Mouse (Mus musculus) C3H10T1/2 (cell line): ENCODE results near the gene Olfr1179. TPM values are rescaled to one million over a fixed set of nuclear protein-coding genes. Genes with fewer than 3 reads are reported as not detected.

Source experiments
- polyA plus RNA-seq, 2 experiments: library from polyadenylated mRNA; unstranded; fragments of >200 nt; fragmentation: generic; extraction: Trizol; gene quantifications; one replicate each; pipeline ENCODE4 v1.2.1; 2012; ENCODE audit warnings: missing spikeins in 2 of 2

The Olfr1179 gene
- not detected for polyA plus RNA-seq

DNA sequence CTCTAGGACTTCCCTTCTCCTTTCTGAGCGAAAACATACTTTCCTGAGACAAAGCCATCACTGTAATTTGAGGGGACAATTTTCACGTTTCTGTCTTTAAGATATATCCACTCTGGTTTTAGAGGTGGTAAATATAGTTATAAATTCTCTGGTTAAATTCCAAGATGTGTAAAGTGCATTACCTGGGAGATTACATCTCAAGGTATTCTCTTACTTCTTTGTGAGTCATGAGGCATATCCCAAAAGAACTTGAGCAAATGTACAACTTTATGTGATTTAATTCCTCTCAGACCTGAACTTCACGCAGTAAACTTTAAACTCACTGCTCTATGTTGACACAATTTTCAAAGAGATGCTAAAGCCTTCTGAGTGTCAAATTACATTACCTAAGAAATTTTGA, at the start of gene Olfr1179:
Olfr1179 (minus strand) TSS at position 101 of the 400 bp plus-strand sequence.

DNA sequence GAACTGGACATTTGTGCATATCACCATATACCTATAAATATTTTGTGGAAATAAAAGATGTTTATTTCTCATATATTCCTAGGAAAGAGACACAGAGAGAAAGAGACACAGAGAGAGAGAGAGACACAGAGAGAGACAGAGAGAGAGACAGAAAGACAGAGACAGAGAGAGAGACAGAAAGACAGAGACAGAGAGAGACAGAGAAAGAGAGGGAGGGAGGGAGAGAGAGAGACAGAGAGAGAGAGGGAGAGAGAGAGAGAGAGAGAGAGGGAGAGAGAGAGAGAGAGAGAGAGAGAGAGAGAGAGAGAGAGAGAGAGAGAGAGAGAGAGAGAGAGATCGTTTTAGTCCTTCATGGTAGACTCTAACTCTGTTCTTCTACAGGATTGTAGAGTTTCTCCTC, 48.3 kb upstream of the Olfr1179 start, which contains the start of gene Olfr1183:
Olfr1183 (plus strand) TSS at position 301 of the 400 bp plus-strand sequence.

DNA sequence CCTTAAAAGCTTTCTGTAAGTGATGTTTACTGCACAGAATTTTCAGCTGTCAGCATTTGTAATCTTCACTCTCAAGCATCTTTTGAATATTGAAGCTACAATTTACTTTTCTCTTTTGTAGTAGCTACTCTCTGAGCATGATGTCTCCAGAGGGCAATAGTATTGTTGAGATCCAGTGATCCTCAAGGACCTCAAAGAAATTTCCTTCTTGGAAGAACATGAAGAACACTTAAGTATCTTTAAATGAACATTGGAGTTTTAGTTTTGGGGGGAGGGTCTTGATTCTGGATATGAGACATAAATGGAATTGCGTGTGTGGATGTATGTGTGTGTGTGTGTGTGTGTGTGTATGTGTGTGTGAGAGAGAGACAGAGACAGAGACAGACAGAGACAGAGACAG, 42.8 kb upstream of the Olfr1179 start, which contains the start of gene Gm13757:
Gm13757 (minus strand) TSS at position 101 of the 400 bp plus-strand sequence.

DNA sequence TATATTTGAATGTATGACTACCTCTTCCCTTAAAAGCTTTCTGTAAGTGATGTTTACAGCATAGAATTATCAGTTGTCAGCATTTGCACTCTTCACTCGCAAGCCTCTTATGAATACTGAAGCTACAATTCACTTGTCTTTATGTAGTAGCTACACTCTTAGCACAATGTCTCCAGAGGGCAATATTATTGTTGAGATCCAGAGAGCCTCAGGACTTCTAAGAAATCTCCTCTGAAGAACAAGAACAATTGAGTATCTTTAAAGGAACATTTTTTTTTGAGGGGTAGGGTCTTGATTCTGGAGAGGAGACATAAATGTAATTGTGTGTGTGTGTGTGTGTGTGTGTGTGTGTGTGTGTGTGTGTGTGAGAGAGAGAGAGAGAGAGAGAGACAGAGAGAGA, 19.8 kb upstream of the Olfr1179 start, which contains the start of gene Olfr1181:
Olfr1181 (minus strand) TSS at position 101 of the 400 bp plus-strand sequence.

DNA sequence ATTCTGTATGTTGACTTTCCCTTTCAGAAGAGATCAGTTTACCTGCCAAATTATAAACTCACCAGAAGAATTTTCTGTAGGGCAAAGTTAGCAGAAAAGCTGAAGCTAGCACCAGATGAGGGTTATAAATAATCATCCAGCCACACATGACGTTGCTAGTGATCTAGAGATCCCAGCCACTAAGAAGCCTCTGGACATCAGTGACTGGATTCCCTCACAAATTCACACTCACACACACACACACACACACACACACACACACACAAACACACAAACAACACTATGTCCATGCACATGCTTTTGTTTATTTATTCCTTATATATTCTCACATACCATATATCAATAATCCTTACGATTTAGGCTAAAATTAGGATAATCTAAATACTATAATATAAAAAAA, 12.8 kb upstream of the Olfr1179 start, which contains the start of gene Olfr1180:
Olfr1180 (minus strand) TSS at position 101 of the 400 bp plus-strand sequence.

GRCm38 (mm10) chr2:88386762-88387161, 19.5 kb downstream of the Olfr1179 start, which contains the start of gene Olfr1178:
Gene Olfr1178 (plus strand): TSS chr2:88387062.

Other genes starting within 250 kb of the Olfr1179 start
- gene Olfr1168, start 224.6 kb downstream of the Olfr1179 start, polyA plus RNA-seq, result not detected
- gene Olfr1170, start 178.1 kb downstream of the Olfr1179 start, polyA plus RNA-seq, result not detected
- gene Olfr1173, start 126.6 kb downstream of the Olfr1179 start, polyA plus RNA-seq, result not detected
- gene Olfr1174-ps, start 91.3 kb downstream of the Olfr1179 start, polyA plus RNA-seq, result not detected
- gene Olfr1175-ps, start 79.2 kb downstream of the Olfr1179 start, polyA plus RNA-seq, result not detected
- gene Olfr1176, start 69.7 kb downstream of the Olfr1179 start, polyA plus RNA-seq, result not detected
- not detected for gene Olfr1177-ps, start 60.0 kb downstream of the Olfr1179 start, polyA plus RNA-seq
- not detected for gene Olfr1178, start 19.4 kb downstream of the Olfr1179 start, polyA plus RNA-seq
- gene Olfr1180, start 12.7 kb upstream of the Olfr1179 start, polyA plus RNA-seq, result not detected
- gene Olfr1181, start 19.7 kb upstream of the Olfr1179 start, polyA plus RNA-seq, result not detected
- gene Gm13757, start 42.7 kb upstream of the Olfr1179 start, polyA plus RNA-seq, result not detected
- not detected for gene Olfr1183, start 48.4 kb upstream of the Olfr1179 start, polyA plus RNA-seq
- gene Olfr1184, start 77.1 kb upstream of the Olfr1179 start, polyA plus RNA-seq, result not detected
- not detected for gene Olfr1185-ps1, start 86.9 kb upstream of the Olfr1179 start, polyA plus RNA-seq
- not detected for gene Olfr1186, start 112.1 kb upstream of the Olfr1179 start, polyA plus RNA-seq
- not detected for gene Olfr1188, start 150.5 kb upstream of the Olfr1179 start, polyA plus RNA-seq
- not detected for gene Olfr1189, start 180.0 kb upstream of the Olfr1179 start, polyA plus RNA-seq
- not detected for gene Olfr1191-ps1, start 234.1 kb upstream of the Olfr1179 start, polyA plus RNA-seq
- gene Olfr1192-ps1, start 242.1 kb upstream of the Olfr1179 start, polyA plus RNA-seq, result not detected